Mouse (Mus musculus) heart, postnatal 25 days (tissue): ENCODE measurements around the gene Alkbh4. TPM values are rescaled to one million over a fixed set of nuclear protein-coding genes. Genes with fewer than 3 reads are reported as not detected.
A peak's percentile ranks its signal among the peaks of the same experiment; 100 is the strongest.
"Not testable (repeated sequence)": the region's sequence is repeated elsewhere in the genome, so short reads cannot be mapped to it uniquely, and the experiment has no call there.

Experiments
- DNase-seq: peaks from one replicate; pipeline ENCODE4 v3.0.0; 2022; ENCODE audit warnings: low spot score
- intact Hi-C: fragments of 180-260 bp; cut with DNase I; formaldehyde crosslinking; loops from one replicate; pipeline ENCODE4 v1.15.1; 2025
- total RNA-seq, 2 experiments: library from RNA; stranded (reverse); gene quantifications; 2 replicates each; pipeline ENCODE4 v1.2.3; 2021

Gene Alkbh4
- total RNA-seq, 2 experiments from 2014 or later = 5.3 to 6.0 TPM

- no peak for DNase-seq
- intact Hi-C loops = no loop called here
Observed at GRCm38 (mm10) chr5:136140057-136140482, 4.1 kb downstream of the Alkbh4 start.

GRCm38 (mm10) chr5:136142746-136143145 lies 6.8 kb downstream of the Alkbh4 start:
- no peak for DNase-seq
- intact Hi-C loops = no loop called here

- intact Hi-C loops = no loop called here
Observed at GRCm38 (mm10) chr5:136143161-136143755, 7.3 kb downstream of the Alkbh4 start.

GRCm38 (mm10) chr5:136144606-136145430 lies 8.9 kb downstream of the Alkbh4 start:
- intact Hi-C loops = no loop called here

More at GRCm38 (mm10) chr5:136143161-136143755, 7.3 kb downstream of the Alkbh4 start:
- DNase-seq = no peak

GRCm38 (mm10) chr5:136146936-136147335 lies 11.0 kb downstream of the Alkbh4 start:
- intact Hi-C loops = no loop called here
- DNase-seq = no peak

More at GRCm38 (mm10) chr5:136144606-136145430, 8.9 kb downstream of the Alkbh4 start:
- DNase-seq = no peak

GRCm38 (mm10) chr5:136147704-136148103 lies 11.8 kb downstream of the Alkbh4 start:
- intact Hi-C loops = no loop called here
- no peak for DNase-seq

- DNase-seq, intact Hi-C loops: not testable (repeated sequence)
Observed at GRCm38 (mm10) chr5:136149134-136149576, 13.2 kb downstream of the Alkbh4 start.

GRCm38 (mm10) chr5:136152365-136152764 lies 16.4 kb downstream of the Alkbh4 start:
- no peak for DNase-seq
- intact Hi-C loops = no loop called here

- no peak for DNase-seq
- intact Hi-C loops = no loop called here
Observed at GRCm38 (mm10) chr5:136155399-136155798, 19.5 kb downstream of the Alkbh4 start.

GRCm38 (mm10) chr5:136160084-136160483 lies 24.1 kb downstream of the Alkbh4 start:
- peak; percentile 60 for DNase-seq
- intact Hi-C loops = not testable (repeated sequence)

- no peak for DNase-seq
- intact Hi-C loops = no loop called here
Observed at GRCm38 (mm10) chr5:136163807-136164474, 28.0 kb downstream of the Alkbh4 start.

GRCm38 (mm10) chr5:136165246-136165645 lies 29.3 kb downstream of the Alkbh4 start:
- intact Hi-C loops = no loop called here
- no peak for DNase-seq

GRCm38 (mm10) chr5:136167296-136167695 lies 31.4 kb downstream of the Alkbh4 start:
- intact Hi-C loops = no loop called here
- DNase-seq = no peak

- intact Hi-C loops = no loop called here
- no peak for DNase-seq
Observed at GRCm38 (mm10) chr5:136168071-136168470, 32.1 kb downstream of the Alkbh4 start.

- intact Hi-C loops = no loop called here
- DNase-seq = no peak
Observed at GRCm38 (mm10) chr5:136169626-136170511, 33.9 kb downstream of the Alkbh4 start.

- intact Hi-C loops = no loop called here
- peak; percentile 68 for DNase-seq
Observed at GRCm38 (mm10) chr5:136170512-136171362, 34.8 kb downstream of the Alkbh4 start, which contains the start of gene Orai2. Gene Orai2, minus strand, starts transcription at chr5:136170713.

- DNase-seq = no peak
- intact Hi-C loops = no loop called here
Observed at GRCm38 (mm10) chr5:136171363-136172341, 35.7 kb downstream of the Alkbh4 start.

GRCm38 (mm10) chr5:136172939-136173338 lies 37.0 kb downstream of the Alkbh4 start:
- no peak for DNase-seq
- intact Hi-C loops = no loop called here
